Mouse (Mus musculus) heart, embryonic 16.5 days (tissue): Measurements from ENCODE around the gene Als2. TPM values are rescaled to one million over a fixed set of nuclear protein-coding genes. Genes with fewer than 3 reads are reported as not detected.

ENCODE experiments used
- ATAC-seq: fragments of 200-750 bp; cut with Nextera tagmentation; replicated peaks from 2 replicates; pipeline ENCODE4 v1.8.0; 2017; ENCODE audit warnings: moderate number of reproducible peaks; ENCODE audit not compliant: insufficient read depth, low FRiP score; ENCODE audit errors: extremely low read depth
- H3K27ac ChIP-seq: fragments of 300-500 bp; sonication (generic); 2 replicates; pipeline ENCODE4 v1.5.1; 2014; ENCODE audit warnings: mild to moderate bottlenecking, low read length, control low read depth, moderate library complexity
- H3K27me3 ChIP-seq: fragments of 300-500 bp; sonication (generic); 2 replicates; pipeline ENCODE4 v1.6.1; 2014; ENCODE audit warnings: low read length, mixed read lengths; ENCODE audit not compliant: control insufficient read depth, insufficient read depth
- H3K36me3 ChIP-seq: fragments of 300-500 bp; sonication (generic); 2 replicates; pipeline ENCODE4 v1.6.1; 2014; ENCODE audit not compliant: control insufficient read depth, insufficient read depth
- H3K4me1 ChIP-seq: fragments of 300-500 bp; sonication (generic); 2 replicates; pipeline ENCODE4 v1.6.1; 2014; ENCODE audit warnings: low read length, mixed read lengths; ENCODE audit not compliant: control insufficient read depth, insufficient read depth
- H3K4me2 ChIP-seq: fragments of 300-500 bp; sonication (generic); 2 replicates; pipeline ENCODE4 v1.6.1; 2014; ENCODE audit warnings: low read depth, mild to moderate bottlenecking, control low read depth, low read length
- H3K4me3 ChIP-seq: fragments of 300-500 bp; sonication (generic); 2 replicates; pipeline ENCODE4 v1.5.1; 2014; ENCODE audit warnings: mild to moderate bottlenecking, control low read depth, low read length
- H3K9ac ChIP-seq: fragments of 300-500 bp; sonication (generic); 2 replicates; pipeline ENCODE4 v1.6.1; 2014; ENCODE audit warnings: low read length, control low read depth
- H3K9me3 ChIP-seq: fragments of 300-500 bp; sonication (generic); replicated peaks from 2 replicates; pipeline ENCODE4 v1.6.1; 2016; ENCODE audit warnings: low read length; ENCODE audit not compliant: control insufficient read depth
- WGBS: fragments of 180-500 bp; shearing (Covaris S2); extraction: QIAGEN DNeasy Blood & Tissue Kit; methylation state at CpG from one replicate; pipeline ENCODE4 v1.1.7; 2014; 5-methylcytosine and 5-hydroxymethylcytosine counted together
- polyA plus RNA-seq: library from polyadenylated mRNA; unstranded; fragments of >200 nt; fragmentation: Nextera tagmentation; extraction: Ambion mirVana; gene quantifications from 2 replicates; pipeline ENCODE4 v1.2.1, GENCODE M21; 2015

Gene Als2
- polyA plus RNA-seq, 1 experiment from 2014 or later, result 6.8 TPM

DNA sequence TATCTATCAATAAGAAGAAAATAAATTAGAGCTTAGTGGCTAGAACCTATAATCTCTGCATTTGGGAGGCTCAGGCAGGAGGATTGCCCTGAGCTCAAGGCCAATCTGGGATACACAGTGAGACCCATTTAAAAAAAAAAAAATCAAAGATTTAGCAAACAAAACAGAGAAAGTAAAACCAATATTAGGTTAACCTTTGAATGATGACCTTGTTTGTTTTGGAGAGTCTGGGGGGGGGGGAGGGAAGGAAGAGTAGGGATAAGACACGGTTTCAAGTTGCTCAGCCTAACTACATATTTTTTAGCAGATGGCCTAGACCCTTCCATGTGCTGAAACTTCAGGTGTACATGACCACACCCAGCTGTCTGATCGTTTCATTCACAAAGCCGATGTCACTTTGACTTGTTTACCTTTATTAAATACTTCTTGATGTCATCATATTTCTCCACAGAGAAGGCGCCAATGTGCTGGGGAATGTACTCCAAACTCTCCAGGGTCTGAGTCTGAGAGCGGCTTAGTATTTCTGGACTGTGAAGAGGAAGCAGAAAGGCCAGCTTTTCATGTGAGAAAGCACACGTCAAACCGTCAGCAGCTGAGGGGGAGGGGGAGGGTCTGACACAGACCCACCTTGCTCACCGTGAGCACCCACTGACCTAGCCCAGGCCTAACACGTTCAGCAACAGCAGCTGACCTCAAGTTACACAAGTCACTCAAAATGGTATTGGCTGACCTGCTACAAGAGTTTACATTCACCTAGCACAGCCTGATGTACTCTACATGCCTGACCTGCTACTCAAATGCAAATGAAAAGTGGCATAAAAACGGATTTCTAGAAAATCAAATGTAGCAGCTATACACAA is 62.3 kb downstream of the Als2 start:
- H3K9me3 ChIP-seq, result no peaks in the 10 kb centered on the region
- WGBS, result 64% methylated on average over 10 of the region's 10 CpGs
- no peak overlapping the region for H3K27ac ChIP-seq
- H3K36me3 ChIP-seq, result peaks cover 22% of the 10 kb centered on the region
- H3K4me2 ChIP-seq, result no peak overlapping the region
- no peak for ATAC-seq
- no peaks in the 10 kb centered on the region for H3K27me3 ChIP-seq
- H3K9ac ChIP-seq, result no peak overlapping the region
- H3K4me3 ChIP-seq, result no peak overlapping the region
- H3K4me1 ChIP-seq, result no peaks in the 10 kb centered on the region

DNA sequence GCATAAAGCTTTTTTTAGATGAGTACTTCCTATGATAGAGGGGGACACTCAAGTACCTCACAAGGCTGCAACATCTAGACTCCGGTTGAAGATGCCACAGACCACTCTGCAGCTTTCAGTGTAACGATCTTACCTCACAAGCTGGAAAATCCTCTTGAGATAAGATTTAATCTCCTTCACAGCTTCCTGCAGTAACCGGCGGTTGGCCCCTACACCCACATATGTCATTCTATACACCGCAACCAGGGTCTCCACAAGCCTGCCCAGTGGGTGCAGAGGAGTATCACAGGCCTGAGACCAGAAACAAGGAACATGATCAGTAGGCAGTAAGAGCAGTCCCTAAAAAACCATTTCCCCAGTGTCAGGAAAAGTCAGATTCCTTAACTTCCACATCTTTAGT is 64.0 kb downstream of the Als2 start:
- Histone ChIP-seq H3K27me3 (no peaks in the 10 kb centered on the region), H3K4me2 (no peak overlapping the region), H3K27ac (no peak overlapping the region), H3K9me3 (no peaks in the 10 kb centered on the region), H3K4me3 (no peak overlapping the region), H3K4me1 (no peaks in the 10 kb centered on the region), H3K9ac (no peak overlapping the region), H3K36me3 (peaks cover 19% of the 10 kb centered on the region)
- 52% methylated on average over 5 of the region's 5 CpGs for WGBS
- no peak for ATAC-seq

DNA sequence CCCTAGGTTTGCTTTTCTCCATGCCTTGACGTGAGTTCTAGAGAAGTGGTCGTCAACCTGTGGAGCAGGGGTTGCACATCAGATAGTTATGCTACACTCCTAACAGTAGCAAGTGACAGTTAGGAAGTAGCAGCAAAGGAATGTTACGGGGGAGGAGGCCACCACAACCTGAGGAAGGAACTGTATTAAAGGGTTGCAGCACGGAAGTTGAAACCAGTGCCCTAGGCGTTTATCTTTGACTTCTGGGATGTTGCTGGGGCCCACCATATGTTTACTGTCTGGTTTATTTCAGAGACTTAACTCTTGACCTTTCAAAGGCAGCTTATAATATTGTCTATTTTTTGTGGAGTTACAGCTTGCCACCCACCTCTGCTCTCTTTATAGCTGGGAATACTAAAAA is 65.2 kb downstream of the Als2 start:
- no peak overlapping the region for H3K9ac ChIP-seq
- H3K4me2 ChIP-seq, result no peak overlapping the region
- peaks cover 25% of the 10 kb centered on the region for H3K36me3 ChIP-seq
- no peak overlapping the region for H3K4me3 ChIP-seq
- H3K27me3 ChIP-seq, result no peaks in the 10 kb centered on the region
- no peak overlapping the region for H3K27ac ChIP-seq
- no peaks in the 10 kb centered on the region for H3K9me3 ChIP-seq
- 45% methylated on average over 5 of the region's 5 CpGs for WGBS
- ATAC-seq, result no peak
- H3K4me1 ChIP-seq, result no peaks in the 10 kb centered on the region

DNA sequence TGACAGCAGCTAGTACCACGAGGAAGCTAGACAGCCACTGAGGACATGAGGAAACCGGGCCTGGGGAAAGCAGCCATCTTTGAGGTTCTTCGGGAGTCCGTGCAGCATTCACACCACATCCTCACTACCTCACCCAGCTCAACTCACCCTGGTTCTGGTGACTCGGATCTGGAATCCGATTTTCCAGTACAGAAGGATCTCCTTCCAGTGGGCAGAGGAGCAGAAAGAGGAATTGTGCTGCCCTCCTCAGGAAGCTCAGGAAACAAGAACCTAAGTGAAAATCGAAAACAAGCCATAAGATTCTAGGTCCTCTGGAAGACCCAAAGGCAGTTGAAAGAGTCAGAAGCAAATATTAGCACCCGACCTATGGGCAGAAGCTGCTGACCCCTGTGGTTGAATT is 66.7 kb downstream of the Als2 start:
- no peak overlapping the region for H3K27ac ChIP-seq
- H3K4me2 ChIP-seq, result no peak overlapping the region
- no peaks in the 10 kb centered on the region for H3K27me3 ChIP-seq
- peaks cover 26% of the 10 kb centered on the region for H3K36me3 ChIP-seq
- no peaks in the 10 kb centered on the region for H3K4me1 ChIP-seq
- H3K9me3 ChIP-seq, result no peaks in the 10 kb centered on the region
- H3K4me3 ChIP-seq, result no peak overlapping the region
- no peak overlapping the region for H3K9ac ChIP-seq
- WGBS, result 75% methylated on average over 8 of the region's 8 CpGs
- ATAC-seq, result no peak

DNA sequence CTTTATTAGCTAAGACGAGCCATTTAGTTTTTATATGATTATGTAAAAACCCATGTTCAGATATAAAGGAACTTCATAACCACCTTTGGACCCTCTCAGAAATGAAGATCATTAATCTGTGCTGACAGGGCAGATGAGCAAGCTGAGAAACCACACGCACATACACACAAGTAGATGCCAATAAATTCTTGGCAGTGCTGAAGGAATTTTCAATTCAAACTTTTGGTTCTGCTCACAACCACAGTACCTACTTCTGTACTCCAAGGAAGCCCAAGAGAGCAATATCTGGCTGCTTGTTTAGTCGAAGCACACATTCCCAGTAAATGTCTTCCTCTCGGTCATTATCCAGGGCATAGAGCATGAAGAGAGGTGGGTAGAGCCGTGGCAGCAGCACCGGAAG is 67.4 kb downstream of the Als2 start:
- WGBS, result 79% methylated on average over 6 of the region's 6 CpGs
- H3K36me3 ChIP-seq, result peaks cover 22% of the 10 kb centered on the region; the same call in 1 of the 2 replicates
- no peaks in the 10 kb centered on the region for H3K9me3 ChIP-seq
- ATAC-seq, result no peak
- H3K9ac ChIP-seq, result no peak overlapping the region
- no peaks in the 10 kb centered on the region for H3K4me1 ChIP-seq
- H3K4me2 ChIP-seq, result no peak overlapping the region
- no peak overlapping the region for H3K4me3 ChIP-seq
- H3K27ac ChIP-seq, result no peak overlapping the region
- no peaks in the 10 kb centered on the region for H3K27me3 ChIP-seq

DNA sequence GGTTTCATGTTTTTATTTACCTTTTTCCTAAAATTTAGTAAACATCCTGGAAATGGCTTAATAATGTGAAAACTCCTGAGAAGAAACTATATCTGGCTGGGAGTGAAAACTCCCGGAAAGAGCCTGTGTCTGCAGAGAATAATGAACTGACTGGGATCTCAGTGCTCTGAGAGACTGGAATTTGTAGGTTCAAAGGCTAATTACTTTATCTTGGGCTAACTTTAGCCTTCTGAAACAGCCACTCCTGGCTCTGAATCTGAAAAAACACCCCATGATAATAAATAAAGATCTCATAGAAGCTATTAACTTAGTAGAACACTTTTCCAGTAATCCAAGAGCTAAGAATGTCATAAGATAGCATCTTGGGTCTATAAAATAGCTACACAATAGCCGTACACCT is 68.5 kb downstream of the Als2 start:
- no peaks in the 10 kb centered on the region for H3K27me3 ChIP-seq
- H3K4me2 ChIP-seq, result no peak overlapping the region
- H3K9me3 ChIP-seq, result no peaks in the 10 kb centered on the region
- peaks cover 25% of the 10 kb centered on the region; the same call in 1 of the 2 replicates for H3K36me3 ChIP-seq
- WGBS, result 51% methylated on average over 2 of the region's 2 CpGs
- ATAC-seq, result no peak
- no peak overlapping the region for H3K9ac ChIP-seq
- H3K27ac ChIP-seq, result no peak overlapping the region
- no peak overlapping the region for H3K4me3 ChIP-seq
- no peaks in the 10 kb centered on the region for H3K4me1 ChIP-seq

DNA sequence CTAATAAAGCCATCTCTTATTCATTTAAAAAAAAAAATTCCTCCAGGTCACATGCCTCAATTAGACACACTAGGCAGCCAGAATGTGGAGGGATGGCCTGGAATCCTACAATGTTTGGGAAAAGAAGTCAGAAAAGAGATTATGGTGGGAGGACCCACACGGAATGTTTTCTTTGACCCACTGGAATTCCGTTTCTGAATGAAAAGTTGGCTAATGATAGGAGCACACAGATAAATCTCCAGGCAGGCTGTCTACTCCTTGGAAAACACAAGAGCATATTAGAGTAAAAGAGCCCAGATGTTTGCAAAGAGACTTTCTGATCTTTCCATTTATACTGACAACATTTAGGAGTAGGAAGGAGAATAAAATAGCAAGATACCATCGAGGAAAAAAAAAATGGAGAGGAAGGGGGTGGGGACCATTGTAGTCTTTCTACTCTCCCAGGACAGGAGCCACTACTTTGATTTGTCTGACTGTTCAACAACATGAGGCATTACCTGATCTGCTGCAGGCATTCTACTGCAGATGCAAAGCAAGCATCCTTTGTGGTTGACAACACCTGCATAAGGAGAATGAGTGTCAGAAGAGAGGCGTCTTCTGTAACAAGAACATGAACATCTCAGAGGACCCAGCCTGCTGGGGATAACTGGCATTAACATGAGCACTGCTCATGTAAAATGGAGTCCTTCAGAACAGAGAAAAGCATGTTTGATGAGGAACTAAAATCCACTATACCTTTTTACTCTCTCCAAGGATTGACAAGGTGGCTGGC is 69.2 kb downstream of the Als2 start:
- no peaks in the 10 kb centered on the region for H3K27me3 ChIP-seq
- H3K4me1 ChIP-seq, result no peaks in the 10 kb centered on the region
- no peak overlapping the region for H3K4me2 ChIP-seq
- no peak overlapping the region for H3K4me3 ChIP-seq
- whole genome bisulfite sequencing, result 70% methylated on average over 4 of the region's 4 CpGs
- no peak for ATAC-seq
- H3K27ac ChIP-seq, result no peak overlapping the region
- peaks cover 28% of the 10 kb centered on the region; the same call in 1 of the 2 replicates for H3K36me3 ChIP-seq
- no peak overlapping the region for H3K9ac ChIP-seq
- H3K9me3 ChIP-seq, result no peaks in the 10 kb centered on the region

DNA sequence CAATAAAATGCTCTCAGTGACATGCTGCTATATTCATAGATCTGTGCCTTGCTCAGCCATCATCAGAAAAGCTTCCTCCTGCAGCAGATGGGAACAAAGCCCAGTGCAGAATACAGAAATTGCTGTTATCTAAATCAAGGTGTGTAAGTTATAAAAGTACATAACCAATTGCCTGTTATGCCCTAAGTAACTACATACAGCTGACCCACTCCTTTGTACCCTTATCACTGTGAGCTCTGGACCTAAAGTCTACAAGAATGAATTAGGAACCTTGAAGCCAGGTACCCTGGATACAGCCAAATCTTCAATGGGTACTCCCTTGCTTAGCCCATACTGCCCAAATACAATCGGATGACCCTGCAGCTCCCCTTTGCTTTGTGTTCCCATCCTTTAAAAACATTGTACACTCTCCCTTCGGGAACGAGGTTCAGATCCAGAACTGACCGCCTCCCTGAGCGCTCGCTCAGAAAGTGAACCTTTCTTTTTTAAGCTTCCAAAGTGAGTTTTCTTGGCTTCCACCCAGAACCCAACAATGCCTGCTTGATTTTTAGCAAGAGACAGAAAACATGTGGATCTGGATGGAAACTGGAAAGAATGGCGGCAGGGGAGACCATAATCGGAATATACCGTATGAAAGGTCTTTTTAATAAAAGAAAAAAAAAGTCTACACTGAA is 70.7 kb downstream of the Als2 start:
- Histone ChIP-seq H3K9ac (no peak overlapping the region), H3K27me3 (no peaks in the 10 kb centered on the region), H3K36me3 (peaks cover 28% of the 10 kb centered on the region; the same call in 1 of the 2 replicates), H3K4me2 (no peak overlapping the region), H3K27ac (no peak overlapping the region), H3K4me1 (no peaks in the 10 kb centered on the region), H3K4me3 (no peak overlapping the region), H3K9me3 (no peaks in the 10 kb centered on the region)
- no peak for ATAC-seq
- WGBS, result 81% methylated on average over 9 of the region's 9 CpGs

DNA sequence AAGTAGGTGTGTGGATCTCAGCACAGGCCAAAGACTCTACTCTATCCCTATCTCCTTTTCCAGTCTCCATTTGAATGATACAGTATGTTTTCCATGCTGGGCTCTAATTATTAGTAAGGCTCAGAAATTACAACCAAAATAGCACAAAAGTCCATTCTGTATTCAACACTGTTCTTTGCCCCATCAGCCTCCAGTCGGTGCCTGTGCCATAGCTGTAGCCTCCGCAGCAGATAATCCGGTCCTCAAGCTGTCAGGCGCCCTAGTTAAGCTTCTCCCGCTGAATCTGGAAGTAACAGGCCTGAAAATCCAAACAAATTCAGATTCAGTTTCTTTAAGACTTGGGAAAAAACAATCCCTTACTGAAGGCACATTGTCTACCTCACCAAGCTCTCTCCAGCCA is 73.1 kb downstream of the Als2 start:
- Histone ChIP-seq H3K27me3 (no peaks in the 10 kb centered on the region), H3K36me3 (peaks cover 22% of the 10 kb centered on the region; the same call in 1 of the 2 replicates), H3K9me3 (no peaks in the 10 kb centered on the region), H3K4me1 (no peaks in the 10 kb centered on the region), H3K9ac (no peak overlapping the region), H3K4me2 (no peak overlapping the region), H3K4me3 (no peak overlapping the region), H3K27ac (no peak overlapping the region)
- no peak for ATAC-seq
- 70% methylated on average over 5 of the region's 5 CpGs for WGBS
